Mouse (Mus musculus) limb, embryonic 10.5 days (tissue): ENCODE results near the gene Cdc42se1. TPM values are rescaled to one million over a fixed set of nuclear protein-coding genes. Genes with fewer than 3 reads are reported as not detected.

Experiments
- DNase-seq: peaks from one replicate; pipeline ENCODE4 v3.0.0-alpha.2; 2017; ENCODE audit warnings: low spot score
- H3K27ac ChIP-seq: fragments of 300-500 bp; sonication (generic); 2 replicates; pipeline ENCODE4 v1.5.1; 2016; ENCODE audit warnings: mild to moderate bottlenecking
- H3K27me3 ChIP-seq: fragments of 300-500 bp; sonication (generic); 2 replicates; pipeline ENCODE4 v1.6.1; 2016; ENCODE audit warnings: low read depth, mild to moderate bottlenecking; ENCODE audit not compliant: poor library complexity, severe bottlenecking
- H3K36me3 ChIP-seq: fragments of 300-500 bp; sonication (generic); 2 replicates; pipeline ENCODE4 v1.6.1; 2016; ENCODE audit warnings: mild to moderate bottlenecking, moderate library complexity
- H3K4me1 ChIP-seq: fragments of 300-500 bp; sonication (generic); 2 replicates; pipeline ENCODE4 v1.6.1; 2016
- H3K4me3 ChIP-seq: fragments of 300-500 bp; sonication (generic); 2 replicates; pipeline ENCODE4 v1.5.1; 2016; ENCODE audit warnings: mild to moderate bottlenecking, moderate library complexity
- H3K9me3 ChIP-seq: fragments of 300-500 bp; sonication (generic); replicated peaks from 2 replicates; pipeline ENCODE4 v1.6.1; 2016; ENCODE audit warnings: mild to moderate bottlenecking
- WGBS: fragments of 180-500 bp; shearing (Covaris S2); methylation state at CpG from one replicate; pipeline ENCODE4 v1.1.7; 2016; 5-methylcytosine and 5-hydroxymethylcytosine counted together
- polyA plus RNA-seq: library from polyadenylated mRNA; unstranded; fragments of >200 nt; fragmentation: Nextera tagmentation; extraction: Ambion mirVana; gene quantifications from 2 replicates; pipeline ENCODE4 v1.2.1, GENCODE M21; 2016

Cdc42se1 gene
- polyA plus RNA-seq, 1 experiment from 2014 or later, result 82.6 TPM

DNA sequence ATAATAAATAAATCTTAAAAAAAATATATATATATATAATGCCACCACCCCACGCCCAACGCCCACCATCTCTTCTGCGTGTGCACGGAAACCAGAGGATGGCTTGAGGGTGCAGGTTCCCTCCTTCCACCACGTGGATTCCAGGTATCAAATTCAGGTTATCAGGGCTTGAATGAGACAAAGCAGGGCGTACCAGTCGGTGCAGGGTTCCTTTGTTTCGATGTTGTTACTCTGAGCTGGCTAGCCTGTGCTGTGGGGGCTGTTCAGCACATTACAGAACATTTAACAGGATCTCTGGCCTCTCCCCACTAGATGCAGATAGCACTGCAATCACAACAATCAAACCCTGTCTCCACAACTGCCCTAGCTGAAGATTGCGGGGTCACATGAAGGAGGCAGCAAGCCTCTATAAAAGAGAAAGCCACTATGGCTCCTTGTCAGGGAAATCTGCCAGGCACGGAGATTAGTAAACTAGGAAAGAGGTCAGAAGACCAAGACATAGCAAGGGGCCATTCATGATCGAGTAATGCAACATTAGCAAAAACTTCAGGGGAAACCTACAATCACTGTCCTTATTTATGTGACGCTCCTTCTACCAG, 42.3 kb downstream of the Cdc42se1 start:
- Histone ChIP-seq H3K4me3 (no peak overlapping the region), H3K36me3 (peaks cover 60% of the 10 kb centered on the region), H3K27me3 (no peaks in the 10 kb centered on the region), H3K27ac (no peak overlapping the region), H3K9me3 (no peaks in the 10 kb centered on the region), H3K4me1 (no peaks in the 10 kb centered on the region; the same call in 1 of the 2 replicates)
- WGBS, result 87% methylated on average over 12 of the region's 12 CpGs
- DNase-seq, result no peak

DNA sequence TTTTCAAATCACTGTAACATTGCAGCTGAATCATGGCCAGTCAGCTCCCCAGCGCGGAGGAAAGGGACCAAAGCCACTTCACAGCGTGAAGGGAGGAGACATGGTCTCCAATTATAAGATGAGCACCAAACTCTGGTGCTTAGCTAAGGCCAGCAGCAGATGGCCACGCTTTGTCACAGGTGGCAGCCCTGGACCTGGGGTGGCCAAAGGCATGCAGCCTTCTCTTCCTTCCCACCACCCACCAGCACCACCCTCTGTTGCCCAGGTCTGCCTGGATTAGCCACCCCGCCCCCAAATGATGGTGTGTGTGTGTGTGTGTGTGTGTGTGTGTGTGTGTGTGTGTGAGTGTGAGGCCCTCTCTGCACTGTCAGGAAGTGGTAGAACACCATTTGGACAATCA, 44.9 kb downstream of the Cdc42se1 start:
- Histone ChIP-seq H3K9me3 (no peaks in the 10 kb centered on the region), H3K27ac (no peak overlapping the region), H3K27me3 (no peaks in the 10 kb centered on the region), H3K4me3 (no peak overlapping the region), H3K36me3 (peaks cover 40% of the 10 kb centered on the region), H3K4me1 (no peaks in the 10 kb centered on the region; the same call in 1 of the 2 replicates)
- WGBS, result 85% methylated on average over 5 of the region's 5 CpGs
- DNase-seq, result no peak

DNA sequence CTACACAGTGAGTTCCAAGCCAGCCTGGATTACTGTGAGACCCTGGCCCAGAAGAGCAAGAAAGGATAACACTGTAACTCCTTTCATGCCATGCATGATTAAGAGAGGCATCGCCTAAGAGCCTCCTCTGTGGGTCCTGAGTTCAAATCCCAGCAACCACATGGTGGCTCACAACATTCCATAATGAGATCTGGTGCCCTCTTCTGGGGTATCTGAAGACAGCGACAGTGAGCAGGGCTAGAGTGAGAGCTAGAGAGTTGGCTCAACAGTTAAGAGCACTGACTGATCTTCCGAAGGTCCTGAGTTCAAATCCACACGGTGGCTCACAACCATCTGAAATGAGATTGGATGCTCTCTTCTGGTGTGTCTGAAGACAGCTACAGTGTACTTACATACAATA, 45.9 kb downstream of the Cdc42se1 start:
- peaks cover 34% of the 10 kb centered on the region for H3K36me3 ChIP-seq
- no peaks in the 10 kb centered on the region for H3K27me3 ChIP-seq
- no peak for DNase-seq
- no peak overlapping the region for H3K27ac ChIP-seq
- WGBS, result 93% methylated on average over 4 of the region's 4 CpGs
- H3K4me1 ChIP-seq, result no peaks in the 10 kb centered on the region; the same call in 1 of the 2 replicates
- no peaks in the 10 kb centered on the region for H3K9me3 ChIP-seq
- no peak overlapping the region for H3K4me3 ChIP-seq

DNA sequence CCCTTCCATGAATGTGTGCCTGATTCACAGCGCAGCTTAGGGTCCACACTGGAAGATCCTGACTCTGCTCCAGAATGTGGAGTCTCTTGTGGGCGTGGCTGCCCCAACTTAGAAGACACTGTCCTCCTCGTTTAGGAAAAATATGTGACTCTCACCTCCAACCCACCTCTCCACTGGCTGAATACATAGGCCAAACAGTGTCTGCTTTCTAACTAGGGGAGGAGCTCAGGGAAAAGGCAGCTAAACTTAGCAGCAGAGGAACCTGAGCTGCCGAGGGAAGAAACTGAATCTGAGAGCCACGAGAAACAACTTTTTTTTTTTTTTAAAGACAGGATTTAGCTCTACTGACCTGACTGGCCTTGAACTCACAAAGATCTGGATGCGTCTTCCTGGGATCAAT, 46.6 kb downstream of the Cdc42se1 start:
- Histone ChIP-seq H3K27ac (no peak overlapping the region), H3K4me3 (no peak overlapping the region), H3K27me3 (no peaks in the 10 kb centered on the region), H3K36me3 (peaks cover 29% of the 10 kb centered on the region), H3K9me3 (no peaks in the 10 kb centered on the region), H3K4me1 (no peaks in the 10 kb centered on the region)
- WGBS, result 76% methylated on average over 6 of the region's 6 CpGs
- DNase-seq, result no peak

DNA sequence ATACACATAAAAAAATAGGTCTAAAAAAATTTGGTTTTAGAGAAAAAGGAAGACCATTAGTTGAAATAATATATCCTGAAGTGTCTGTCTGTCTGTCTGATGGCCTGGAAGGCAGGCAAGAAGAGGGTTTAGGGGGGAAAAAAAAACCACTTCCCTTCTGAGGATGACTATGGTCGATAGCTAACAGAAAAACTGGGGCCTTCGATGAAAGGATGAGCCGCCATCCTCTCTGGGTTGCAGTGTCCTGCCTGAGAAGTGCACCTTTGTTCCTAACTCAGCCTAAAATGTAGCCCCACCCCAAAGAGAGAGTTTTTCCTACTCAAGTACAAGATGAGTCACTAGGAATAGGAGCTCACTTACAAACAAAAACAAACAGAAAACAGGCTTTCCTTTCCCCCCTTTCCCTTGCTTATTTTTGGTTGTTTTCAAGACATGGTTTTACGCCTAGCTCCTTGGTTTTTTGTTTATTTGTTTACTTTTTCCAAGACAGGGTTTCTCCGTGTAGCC, 47.9 kb downstream of the Cdc42se1 start:
- 67% methylated on average over 5 of the region's 5 CpGs for WGBS
- Histone ChIP-seq H3K27me3 (no peaks in the 10 kb centered on the region), H3K9me3 (no peaks in the 10 kb centered on the region), H3K4me1 (peaks cover 4% of the 10 kb centered on the region), H3K4me3 (no peak overlapping the region), H3K36me3 (peaks cover 28% of the 10 kb centered on the region), H3K27ac (no peak overlapping the region)
- no peak for DNase-seq

DNA sequence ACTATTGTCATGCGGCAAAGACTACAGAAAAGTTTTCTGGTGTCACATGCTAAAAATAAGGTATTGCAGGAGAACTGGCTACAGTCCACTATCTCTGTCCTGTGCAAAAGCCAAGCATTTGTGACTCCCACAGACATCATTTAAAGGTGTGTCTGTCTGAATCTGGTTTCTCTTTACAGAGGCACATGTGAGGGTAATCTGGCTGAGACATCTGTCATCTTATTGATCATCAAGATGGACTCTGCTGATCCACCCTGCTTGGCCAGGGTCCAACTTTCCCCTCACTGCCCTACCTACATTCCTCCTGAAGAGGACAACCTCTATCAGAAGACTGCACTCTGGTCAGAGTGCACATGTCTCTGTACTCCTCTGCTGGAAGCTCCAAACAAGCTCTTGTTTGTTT, 48.6 kb downstream of the Cdc42se1 start:
- Histone ChIP-seq H3K36me3 (peaks cover 25% of the 10 kb centered on the region), H3K4me3 (no peak overlapping the region), H3K4me1 (peaks cover 8% of the 10 kb centered on the region), H3K27ac (no peak overlapping the region), H3K9me3 (no peaks in the 10 kb centered on the region), H3K27me3 (no peaks in the 10 kb centered on the region)
- WGBS, result 88% methylated on average over 1 of the region's 1 CpGs
- no peak for DNase-seq

DNA sequence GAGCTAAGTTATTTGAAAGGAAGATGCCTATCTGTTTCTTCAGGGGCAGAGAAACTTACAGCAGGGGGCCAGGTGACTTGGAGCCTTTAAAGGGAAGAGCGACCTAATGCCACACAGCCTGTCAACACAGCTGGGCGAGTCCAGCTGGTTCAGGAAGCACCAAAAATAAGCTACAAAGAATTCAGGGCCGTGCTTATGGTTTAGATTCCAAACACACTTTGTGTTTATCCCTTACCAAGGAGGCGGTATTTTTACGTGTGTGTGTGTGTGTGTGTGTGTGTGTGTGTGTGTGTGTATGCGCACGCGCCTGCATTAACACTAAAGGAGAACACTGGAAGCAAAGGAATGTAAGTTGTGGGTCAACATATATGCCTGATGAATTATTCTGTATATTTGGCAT, 52.2 kb downstream of the Cdc42se1 start:
- Histone ChIP-seq H3K27me3 (no peaks in the 10 kb centered on the region), H3K4me1 (peaks cover 26% of the 10 kb centered on the region), H3K9me3 (no peaks in the 10 kb centered on the region), H3K27ac (peak overlapping the region; percentile 95), H3K36me3 (peaks cover 9% of the 10 kb centered on the region; the same call in 1 of the 2 replicates), H3K4me3 (peak overlapping the region; percentile 80)
- WGBS, result 24% methylated on average over 8 of the region's 8 CpGs
- peak; percentile 44 for DNase-seq

DNA sequence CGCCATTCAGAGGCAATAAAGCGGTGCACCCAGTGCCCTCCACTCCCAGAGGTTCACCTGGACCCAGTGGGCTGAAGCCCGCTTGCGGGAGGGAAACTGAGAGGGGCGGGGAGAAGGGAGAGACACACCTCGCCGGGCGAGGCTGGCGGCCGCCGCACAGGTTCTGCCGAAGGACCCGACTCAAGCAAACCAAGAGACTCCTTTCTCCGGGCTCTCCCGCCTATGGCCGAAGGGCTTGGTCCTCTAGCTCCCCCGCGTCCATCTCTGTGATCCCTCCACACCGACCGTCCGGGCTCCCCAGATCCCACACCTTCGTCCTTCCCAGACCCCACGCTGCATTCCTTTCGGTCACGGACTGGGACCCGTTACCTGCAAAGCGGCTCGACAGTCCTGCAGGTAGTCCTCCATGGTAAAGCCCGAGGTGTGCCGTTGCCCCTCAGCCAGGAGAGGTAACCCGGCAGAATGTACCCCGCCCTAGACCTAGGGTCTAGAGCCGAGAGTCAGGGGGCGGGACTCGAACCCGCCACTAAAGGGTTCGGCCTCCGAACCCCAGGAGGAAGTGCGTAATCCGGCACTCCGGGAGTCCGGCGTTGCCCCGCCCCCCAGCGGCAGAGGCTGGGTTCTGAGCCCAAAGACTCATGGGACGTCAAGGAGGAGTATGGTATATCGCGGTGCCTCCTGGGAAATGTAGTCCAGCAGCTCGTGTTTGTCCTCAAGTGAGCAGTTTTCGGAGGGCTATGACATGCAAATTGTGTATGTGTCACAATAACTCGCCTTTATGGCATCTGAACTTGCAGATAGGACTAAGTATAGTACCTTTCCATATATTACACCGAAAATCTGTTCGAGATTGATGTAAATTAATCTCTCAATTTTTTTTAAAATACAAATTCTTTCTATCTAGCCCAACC, 52.9 kb downstream of the Cdc42se1 start, which contains the start of the genes Mindy1 and Prune1:
Gene Mindy1 (plus strand): TSS at position 130 of the 911 bp plus-strand sequence.
Gene Prune1 (minus strand): TSS at position 861 of the 911 bp plus-strand sequence.
- no peaks in the 10 kb centered on the region for H3K27me3 ChIP-seq
- peak within 1 kb of the TSS; percentile 95 for H3K27ac ChIP-seq
- peaks cover 9% of the 10 kb centered on the region; the same call in 1 of the 2 replicates for H3K36me3 ChIP-seq
- peak; percentile 97 for DNase-seq
- under 1% methylated on average over 53 of the region's 53 CpGs for WGBS
- H3K4me3 ChIP-seq, result peak within 1 kb of the TSS; percentile 80
- H3K9me3 ChIP-seq, result no peaks in the 10 kb centered on the region
- peaks cover 26% of the 10 kb centered on the region for H3K4me1 ChIP-seq

DNA sequence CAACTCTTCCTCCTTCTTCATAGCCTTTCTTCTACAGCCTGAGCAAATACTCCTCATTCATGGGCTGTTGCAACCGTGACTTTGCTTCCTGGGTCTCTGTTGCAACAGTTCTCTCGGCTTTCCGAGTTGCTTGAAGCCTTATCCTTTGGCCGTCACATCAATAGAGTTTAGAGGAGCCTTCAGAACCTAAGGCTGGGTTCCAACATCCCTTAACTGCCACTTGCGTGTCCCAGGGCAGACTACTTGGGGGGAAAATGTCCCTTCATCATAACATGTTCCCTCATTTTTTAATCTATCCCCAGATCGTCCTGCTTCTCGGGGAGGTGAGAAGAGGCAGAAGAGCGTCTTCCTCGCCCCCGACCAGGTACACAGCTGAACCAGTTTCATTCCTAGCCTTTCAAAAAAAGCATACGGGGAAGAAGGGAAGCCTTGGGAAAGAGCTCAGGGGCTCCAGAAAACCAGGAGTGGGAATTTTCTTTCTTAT, 53.9 kb downstream of the Cdc42se1 start:
- H3K36me3 ChIP-seq, result peaks cover 8% of the 10 kb centered on the region
- H3K9me3 ChIP-seq, result no peaks in the 10 kb centered on the region
- peaks cover 26% of the 10 kb centered on the region for H3K4me1 ChIP-seq
- H3K27ac ChIP-seq, result peak overlapping the region; percentile 95
- H3K27me3 ChIP-seq, result no peaks in the 10 kb centered on the region
- H3K4me3 ChIP-seq, result peak overlapping the region; percentile 80
- WGBS, result under 1% methylated on average over 11 of the region's 11 CpGs
- no peak for DNase-seq

DNA sequence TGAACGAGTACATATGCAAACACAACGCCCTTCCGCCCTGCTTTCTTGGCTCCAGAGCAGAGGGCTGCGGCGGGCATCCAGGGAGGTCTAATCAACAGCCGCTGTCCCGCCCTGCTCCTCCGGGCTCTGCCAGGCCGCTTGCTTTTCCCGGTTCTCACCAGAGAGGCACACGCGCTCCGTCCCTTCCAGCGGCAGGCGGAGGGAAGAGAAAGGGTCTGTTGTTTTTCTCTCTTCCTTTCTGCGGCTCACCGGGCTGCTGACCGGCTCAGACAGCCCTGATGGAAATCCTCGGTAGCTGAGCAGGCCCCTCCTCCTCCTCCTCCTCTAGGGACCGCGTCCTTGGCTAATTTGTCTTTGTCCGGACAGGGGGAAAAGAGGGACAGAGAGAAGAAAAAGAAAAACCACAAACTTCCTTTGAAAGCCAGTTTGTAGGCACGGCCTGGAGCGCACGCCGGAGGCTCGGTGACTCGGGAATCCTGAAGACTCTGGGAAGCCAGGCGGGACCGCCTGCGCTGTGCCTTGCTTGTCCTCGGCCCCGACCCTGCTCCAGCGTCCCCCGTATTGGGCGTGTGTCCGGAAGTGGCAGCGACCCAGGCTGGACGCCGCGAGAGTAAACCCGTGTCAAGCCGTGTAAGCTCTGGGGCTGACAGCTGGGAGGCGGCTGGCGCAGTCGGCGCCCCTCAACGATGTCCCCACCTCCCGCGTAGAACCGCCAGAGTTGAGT, 54.5 kb downstream of the Cdc42se1 start:
- peak; percentile 85 for DNase-seq
- peak overlapping the region; percentile 80 for H3K4me3 ChIP-seq
- H3K27me3 ChIP-seq, result no peaks in the 10 kb centered on the region
- WGBS, result under 1% methylated on average over 51 of the region's 51 CpGs
- peaks cover 11% of the 10 kb centered on the region for H3K36me3 ChIP-seq
- H3K4me1 ChIP-seq, result peaks cover 26% of the 10 kb centered on the region
- H3K27ac ChIP-seq, result peak overlapping the region; percentile 95
- H3K9me3 ChIP-seq, result no peaks in the 10 kb centered on the region

DNA sequence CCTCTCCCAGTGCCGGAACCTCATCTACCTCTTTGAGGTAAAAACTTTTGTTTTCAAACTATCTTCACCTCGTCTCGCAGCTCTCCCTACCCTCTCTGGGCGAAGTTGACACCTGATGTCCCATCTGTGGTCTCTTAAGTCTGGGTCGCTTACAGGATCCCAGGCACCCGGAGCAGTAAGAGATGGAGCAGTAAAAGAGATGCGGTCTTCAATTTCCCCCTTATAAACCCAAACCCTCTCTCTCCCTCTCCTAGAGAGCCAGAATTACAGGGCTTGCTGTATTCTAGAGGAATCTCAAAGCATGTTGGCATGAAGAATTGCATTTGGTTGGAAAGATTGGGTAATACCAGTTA, 55.0 kb downstream of the Cdc42se1 start:
- peaks cover 14% of the 10 kb centered on the region for H3K36me3 ChIP-seq
- H3K27me3 ChIP-seq, result no peaks in the 10 kb centered on the region
- under 1% methylated on average over 7 of the region's 7 CpGs for WGBS

DNA sequence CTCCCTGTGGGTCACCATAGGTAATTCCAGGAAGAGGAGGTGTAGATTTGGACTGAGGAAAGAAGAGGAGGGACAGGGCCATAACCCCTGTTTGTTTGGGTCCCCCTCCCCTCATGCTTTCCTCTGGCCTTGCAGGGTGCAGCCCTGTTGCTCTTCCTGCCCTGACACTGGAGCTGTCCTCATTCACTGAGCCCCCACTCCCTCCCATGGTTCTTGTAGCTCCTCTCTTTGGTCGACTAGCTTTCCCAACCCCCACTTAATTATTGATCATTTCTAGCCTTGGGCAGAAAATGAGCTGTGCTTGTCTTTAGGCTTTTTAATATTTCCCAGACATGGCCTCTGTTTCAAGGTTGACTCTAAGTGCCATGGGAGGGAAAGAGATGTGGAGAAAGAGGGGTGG, 55.5 kb downstream of the Cdc42se1 start:
- no peaks in the 10 kb centered on the region for H3K9me3 ChIP-seq
- peaks cover 15% of the 10 kb centered on the region for H3K36me3 ChIP-seq
- peaks cover 26% of the 10 kb centered on the region for H3K4me1 ChIP-seq
- H3K27ac ChIP-seq, result peak overlapping the region; percentile 95; the same call in 1 of the 2 replicates
- no peaks in the 10 kb centered on the region for H3K27me3 ChIP-seq
- peak overlapping the region; percentile 80 for H3K4me3 ChIP-seq
- WGBS, result 36% methylated on average over 1 of the region's 1 CpGs
- no peak for DNase-seq

More for the DNA sequence above, 55.0 kb downstream of the Cdc42se1 start:
- Histone ChIP-seq H3K4me1 (peaks cover 26% of the 10 kb centered on the region), H3K4me3 (peak overlapping the region; percentile 80), H3K9me3 (no peaks in the 10 kb centered on the region), H3K27ac (peak overlapping the region; percentile 95)
- no peak for DNase-seq
